Mouse (Mus musculus) E14TG2a.4 (cell line): Measurements from ENCODE around the gene Gpha2.

Experiments used
- H3K27me3 ChIP-seq: 2 replicates; pipeline ENCODE4 v1.6.1; 2014; ENCODE audit warnings: low read length, control low read depth; ENCODE audit not compliant: insufficient read depth
- H3K36me3 ChIP-seq: 2 replicates; pipeline ENCODE4 v1.6.1; 2014; ENCODE audit warnings: low read length, control low read depth; ENCODE audit not compliant: insufficient read depth
- H3K4me1 ChIP-seq: replicated peaks from 2 replicates; pipeline ENCODE4 v1.6.1; 2014; ENCODE audit warnings: low read depth, low read length, control low read depth
- H3K4me3 ChIP-seq: replicated peaks from 2 replicates; pipeline ENCODE4 v1.5.1; 2014; ENCODE audit warnings: mild to moderate bottlenecking, low read length
- H3K9me3 ChIP-seq: 2 replicates; pipeline ENCODE4 v1.6.1; 2014; ENCODE audit warnings: low read length, control low read depth
- CTCF ChIP-seq: conservative IDR thresholded peaks from 2 replicates; pipeline ENCODE4 v1.5.1; 2014; ENCODE audit warnings: low read length
- NANOG ChIP-seq: IDR thresholded peaks from 2 replicates; pipeline ENCODE4 v1.6.1; 2014; ENCODE audit warnings: borderline replicate concordance, low read length, mixed read lengths
- POU5F1 ChIP-seq: IDR thresholded peaks from 2 replicates; pipeline ENCODE4 v1.6.1; 2014; ENCODE audit warnings: low read length, borderline replicate concordance

Gene Gpha2

DNA sequence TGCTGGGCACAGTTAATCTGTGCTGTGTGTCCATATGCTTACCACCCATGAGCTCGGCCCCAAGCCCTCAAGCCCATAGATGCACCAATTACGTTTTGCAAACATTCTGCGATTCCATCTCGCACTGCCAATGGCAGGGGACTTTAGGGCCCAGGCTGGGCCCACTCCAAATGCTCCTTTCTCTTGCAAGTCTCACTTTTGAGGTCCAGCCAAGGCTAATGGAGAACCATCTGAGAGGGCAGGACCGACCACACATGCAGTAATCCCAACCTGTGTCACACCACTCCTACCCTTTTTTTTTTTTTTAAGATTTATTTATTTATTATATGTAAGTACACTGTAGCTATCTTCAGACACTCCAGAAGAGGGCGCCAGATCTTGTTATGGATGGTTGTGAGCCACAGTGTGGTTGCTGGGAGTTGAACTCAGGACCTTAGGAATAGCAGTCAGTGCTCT is 39.6 kb downstream of the Gpha2 start:
- no peaks in the 10 kb centered on the region for H3K27me3 ChIP-seq
- H3K4me1 ChIP-seq, result peaks cover 85% of the 10 kb centered on the region
- H3K9me3 ChIP-seq, result no peaks in the 10 kb centered on the region

DNA sequence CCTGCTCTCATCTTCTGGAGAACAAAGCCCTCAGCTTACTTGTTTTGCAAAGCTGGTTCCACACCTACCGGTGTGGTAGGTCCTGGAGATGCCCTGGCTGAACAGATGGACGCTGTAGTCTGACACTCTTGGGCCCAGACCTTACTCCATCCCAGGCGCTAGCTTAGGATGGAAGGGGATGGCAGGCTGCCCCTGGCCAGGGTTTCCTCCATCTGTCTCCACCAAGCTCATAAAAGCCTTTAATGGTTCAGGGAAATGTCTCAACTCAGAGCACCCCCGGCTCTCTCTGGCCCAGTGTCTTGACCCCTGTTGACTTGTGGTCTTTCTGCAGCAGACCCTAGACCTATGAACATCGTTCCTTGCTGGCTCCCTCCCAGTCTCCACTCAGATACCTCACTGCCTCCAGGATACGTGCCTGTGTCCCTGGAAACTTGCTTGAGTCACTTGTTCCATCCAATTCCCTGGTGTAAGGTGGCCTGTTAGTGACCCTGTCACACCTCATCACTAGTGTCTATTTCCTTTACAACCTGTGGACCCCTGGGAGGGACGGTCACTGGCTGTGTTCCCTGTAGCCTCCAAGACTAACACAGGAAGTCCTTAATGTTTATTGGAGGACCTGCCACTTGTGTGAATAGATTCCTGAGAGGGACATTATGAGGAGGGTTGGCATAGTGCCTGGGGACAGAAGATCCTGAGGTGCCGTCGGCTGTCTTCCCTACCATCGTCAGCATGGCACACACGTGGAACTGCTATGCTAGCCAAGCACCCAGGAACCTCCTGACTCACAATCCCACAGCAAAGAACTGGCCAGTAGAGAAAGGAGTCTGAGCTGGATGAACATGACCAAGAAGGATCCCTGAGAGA is 41.4 kb downstream of the Gpha2 start:
- H3K36me3 ChIP-seq, result peaks cover 11% of the 10 kb centered on the region
- H3K27me3 ChIP-seq, result no peaks in the 10 kb centered on the region
- H3K9me3 ChIP-seq, result no peaks in the 10 kb centered on the region
- peaks cover 89% of the 10 kb centered on the region for H3K4me1 ChIP-seq
- TF ChIP-seq NANOG (no peak), POU5F1 (no peak), CTCF (no peak)
- H3K4me3 ChIP-seq, result no peak overlapping the region

More for the DNA sequence above, 39.6 kb downstream of the Gpha2 start:
- Histone ChIP-seq H3K4me3 (no peak overlapping the region), H3K36me3 (peaks cover 28% of the 10 kb centered on the region)
- TF ChIP-seq NANOG (no peak), CTCF (peak; percentile 28), POU5F1 (no peak)

DNA sequence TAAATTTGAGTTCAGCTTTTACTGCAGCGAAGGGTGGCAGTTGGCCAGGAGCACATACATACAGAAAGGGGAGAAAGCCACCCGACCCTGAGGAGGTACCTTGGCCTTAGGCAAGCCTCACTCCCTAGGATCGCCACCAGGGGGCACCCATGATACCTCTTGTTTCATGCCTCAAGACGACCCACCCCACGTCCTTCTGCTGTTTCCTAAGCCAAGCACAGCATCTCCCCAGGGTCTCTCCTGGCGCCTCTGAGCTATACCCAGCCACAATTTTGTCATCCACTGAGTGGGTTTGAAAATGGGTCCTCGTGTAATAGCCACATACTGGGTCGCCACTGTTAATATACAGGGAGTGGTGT is 42.0 kb downstream of the Gpha2 start:
- TF ChIP-seq POU5F1, result no peak
- peak; percentile 80 for TF ChIP-seq CTCF
- TF ChIP-seq NANOG, result no peak
- peaks cover 89% of the 10 kb centered on the region for H3K4me1 ChIP-seq
- H3K9me3 ChIP-seq, result no peaks in the 10 kb centered on the region

GRCm38 (mm10) chr19:6268670-6269132 is 42.5 kb downstream of the Gpha2 start:
- Histone ChIP-seq H3K9me3 (no peaks in the 10 kb centered on the region), H3K4me3 (no peak overlapping the region)

More for the DNA sequence above, 42.0 kb downstream of the Gpha2 start:
- Histone ChIP-seq H3K36me3 (peaks cover 5% of the 10 kb centered on the region), H3K27me3 (no peaks in the 10 kb centered on the region), H3K4me3 (no peak overlapping the region)

GRCm38 (mm10) chr19:6269798-6270475 is 43.8 kb downstream of the Gpha2 start:
- TF ChIP-seq POU5F1 (no peak), CTCF (no peak), NANOG (no peak)
- Histone ChIP-seq H3K27me3 (no peaks in the 10 kb centered on the region), H3K4me1 (peaks cover 89% of the 10 kb centered on the region), H3K4me3 (peak overlapping the region; percentile 50), H3K36me3 (peaks cover 15% of the 10 kb centered on the region), H3K9me3 (no peaks in the 10 kb centered on the region)

More at GRCm38 (mm10) chr19:6268670-6269132, 42.5 kb downstream of the Gpha2 start:
- peaks cover 5% of the 10 kb centered on the region for H3K36me3 ChIP-seq
- no peak for TF ChIP-seq NANOG
- TF ChIP-seq CTCF, result no peak
- TF ChIP-seq POU5F1, result no peak
- H3K27me3 ChIP-seq, result no peaks in the 10 kb centered on the region
- H3K4me1 ChIP-seq, result peaks cover 89% of the 10 kb centered on the region

DNA sequence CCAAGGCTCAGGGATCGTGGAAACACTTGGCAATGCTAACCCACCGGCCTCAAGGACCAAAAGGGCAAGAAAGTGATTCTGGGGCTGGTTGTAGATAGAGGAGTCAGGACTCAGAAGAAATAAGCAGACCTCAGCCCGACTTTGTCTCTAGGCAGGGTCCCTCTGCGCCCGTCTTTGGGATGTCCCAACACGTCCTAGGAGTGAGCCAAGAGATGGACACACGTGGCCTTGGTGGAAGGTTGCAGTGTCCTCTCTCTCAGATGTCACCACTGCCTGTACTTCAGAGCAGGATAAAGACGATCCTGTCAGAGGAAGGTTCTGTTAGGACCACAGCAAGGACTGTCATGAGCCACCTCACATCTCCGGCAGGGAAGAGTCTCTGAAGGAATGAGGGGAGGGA is 44.5 kb downstream of the Gpha2 start:
- Histone ChIP-seq H3K36me3 (peaks cover 15% of the 10 kb centered on the region), H3K4me1 (peaks cover 89% of the 10 kb centered on the region), H3K4me3 (peak overlapping the region; percentile 50), H3K27me3 (no peaks in the 10 kb centered on the region), H3K9me3 (no peaks in the 10 kb centered on the region)
- TF ChIP-seq NANOG (no peak), POU5F1 (no peak), CTCF (no peak)

DNA sequence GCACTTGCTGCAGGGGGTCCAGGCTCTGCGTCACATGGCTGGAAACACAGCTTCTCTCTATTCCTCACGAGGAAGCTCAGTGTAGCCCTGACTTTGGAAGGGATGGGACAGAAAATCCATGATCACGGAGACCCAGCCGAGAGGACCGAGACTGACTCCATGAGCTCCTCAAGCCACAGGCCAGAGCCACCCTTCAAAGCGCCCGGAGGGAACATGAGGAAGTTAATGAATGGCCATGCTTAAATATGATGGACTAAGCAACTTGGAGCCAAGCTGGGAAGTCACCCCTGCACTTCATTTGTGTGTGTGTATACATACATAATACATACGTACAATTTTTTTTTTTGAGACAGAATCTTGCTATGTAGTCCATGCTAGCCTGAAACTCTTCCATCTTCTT is 45.0 kb downstream of the Gpha2 start:
- H3K9me3 ChIP-seq, result no peaks in the 10 kb centered on the region
- H3K36me3 ChIP-seq, result peaks cover 15% of the 10 kb centered on the region
- peaks cover 93% of the 10 kb centered on the region for H3K4me1 ChIP-seq
- TF ChIP-seq CTCF (no peak), POU5F1 (no peak), NANOG (no peak)
- peak overlapping the region; percentile 50 for H3K4me3 ChIP-seq
- H3K27me3 ChIP-seq, result no peaks in the 10 kb centered on the region

- Histone ChIP-seq H3K9me3 (no peaks in the 10 kb centered on the region), H3K4me1 (peaks cover 93% of the 10 kb centered on the region)
These were observed 45.9 kb downstream of the Gpha2 start for GRCm38 (mm10) chr19:6272053-6272452.

More at GRCm38 (mm10) chr19:6272053-6272452, 45.9 kb downstream of the Gpha2 start:
- Histone ChIP-seq H3K4me3 (0 out of 2 replicates have a peak overlapping the region, but pooled peaks have one; percentile 50), H3K27me3 (no peaks in the 10 kb centered on the region), H3K36me3 (peaks cover 15% of the 10 kb centered on the region)
- TF ChIP-seq CTCF (no peak), NANOG (no peak), POU5F1 (no peak)
